Mouse (Mus musculus): Measurements from ENCODE around the gene Hdac4. TPM values are rescaled to one million over a fixed set of nuclear protein-coding genes. Genes with fewer than 3 reads are reported as not detected.

The Hdac4 gene
- polyA plus RNA-seq, 1 experiment from 2014 or later, result 21.2 TPM

GRCm38 (mm10) chr1:92215131-92215638 is 19.7 kb upstream of the Hdac4 start:
- Histone ChIP-seq H3K27ac (ENCODE audit: low read depth, low read length) (0 out of 2 replicates have a peak overlapping the region, but pooled peaks have one; percentile 17), H3K9ac (ENCODE audit: low read depth, low read length) (no peak overlapping the region), H3K9me3 (ENCODE audit: control insufficient read depth, low read length) (no peaks in the 10 kb centered on the region), H3K4me1 (replicated peaks; ENCODE audit: control insufficient read depth, insufficient read depth, low read length) (peaks cover 8% of the 10 kb centered on the region; the same call in 1 of the 2 replicates), H3K36me3 (ENCODE audit: control insufficient read depth, insufficient read depth, low read length) (no peaks in the 10 kb centered on the region), H3K4me3 (ENCODE audit: low read depth, low read length) (no peak overlapping the region), H3K27me3 (ENCODE audit: control insufficient read depth, insufficient read depth, low read length) (no peaks in the 10 kb centered on the region), H3K4me2 (replicated peaks; ENCODE audit: low read depth, low read length) (no peak overlapping the region)
- 81% methylated on average over 8 of the region's 8 CpGs for WGBS
- no peak for ATAC-seq (ENCODE audit: low FRiP score)
- DNase-seq (ENCODE audit: low spot score), result no peak

DNA sequence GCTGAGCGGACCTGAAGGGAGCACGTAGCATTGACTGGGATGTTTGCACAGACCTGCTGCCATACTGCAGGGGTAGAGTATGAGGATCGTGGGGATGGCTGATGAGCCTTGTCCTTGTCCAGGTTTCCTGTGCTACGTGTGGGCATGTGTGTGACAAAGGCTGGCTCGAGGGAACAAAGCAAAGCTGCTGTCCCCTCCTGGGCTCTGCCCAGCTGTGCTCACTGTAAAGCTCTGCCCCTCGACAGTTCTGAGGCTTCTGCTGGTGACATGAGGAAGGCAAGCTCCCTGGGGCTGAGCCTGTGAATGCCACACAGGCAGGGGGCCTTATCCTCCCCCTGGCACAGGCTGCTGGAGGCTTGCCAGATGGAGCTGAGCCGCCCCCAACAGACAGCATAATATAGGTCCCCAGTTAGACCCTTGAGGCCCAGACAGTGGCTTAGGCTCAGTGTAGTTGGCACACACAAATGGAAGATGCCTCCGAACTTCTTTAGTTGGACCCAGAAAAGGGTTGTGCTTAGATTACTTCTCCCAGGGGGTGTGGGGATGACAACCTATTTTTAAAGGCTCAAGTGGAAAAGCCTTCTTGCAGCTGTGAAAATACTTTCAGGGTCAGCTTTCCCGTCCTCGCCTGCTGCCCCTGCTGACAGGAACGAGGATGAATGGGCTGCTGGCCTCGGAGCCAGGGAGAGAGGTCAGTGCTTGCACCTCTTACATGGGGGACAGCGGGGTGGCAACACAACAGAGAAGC is 16.7 kb upstream of the Hdac4 start:
- ATAC-seq (ENCODE audit: low FRiP score) (peak; percentile 56; the same call in 1 of the 2 replicates), DNase-seq (ENCODE audit: low spot score) (peak; percentile 34)
- Histone ChIP-seq H3K36me3 (ENCODE audit: control insufficient read depth, insufficient read depth, low read length) (no peaks in the 10 kb centered on the region), H3K9me3 (ENCODE audit: control insufficient read depth, low read length) (no peaks in the 10 kb centered on the region), H3K27ac (ENCODE audit: low read depth, low read length) (0 out of 2 replicates have a peak overlapping the region, but pooled peaks have one; percentile 1), H3K27me3 (ENCODE audit: control insufficient read depth, insufficient read depth, low read length) (no peaks in the 10 kb centered on the region), H3K4me3 (ENCODE audit: low read depth, low read length) (no peak overlapping the region), H3K4me1 (replicated peaks; ENCODE audit: control insufficient read depth, insufficient read depth, low read length) (peaks cover 8% of the 10 kb centered on the region; the same call in 1 of the 2 replicates), H3K4me2 (replicated peaks; ENCODE audit: low read depth, low read length) (no peak overlapping the region), H3K9ac (ENCODE audit: low read depth, low read length) (no peak overlapping the region)
- WGBS, result 19% methylated on average over 13 of the region's 13 CpGs

GRCm38 (mm10) chr1:92202639-92203352 is 7.3 kb upstream of the Hdac4 start:
- Histone ChIP-seq H3K9ac (ENCODE audit: low read depth, low read length) (no peak overlapping the region), H3K27ac (ENCODE audit: low read depth, low read length) (no peak overlapping the region), H3K27me3 (ENCODE audit: control insufficient read depth, insufficient read depth, low read length) (no peaks in the 10 kb centered on the region), H3K4me2 (replicated peaks; ENCODE audit: low read depth, low read length) (no peak overlapping the region), H3K9me3 (ENCODE audit: control insufficient read depth, low read length) (no peaks in the 10 kb centered on the region), H3K36me3 (ENCODE audit: control insufficient read depth, insufficient read depth, low read length) (no peaks in the 10 kb centered on the region), H3K4me3 (ENCODE audit: low read depth, low read length) (no peak overlapping the region), H3K4me1 (replicated peaks; ENCODE audit: control insufficient read depth, insufficient read depth, low read length) (no peaks in the 10 kb centered on the region)
- DNase-seq (ENCODE audit: low spot score) (no peak), ATAC-seq (ENCODE audit: low FRiP score) (no peak)
- 76% methylated on average over 17 of the region's 17 CpGs for WGBS

DNA sequence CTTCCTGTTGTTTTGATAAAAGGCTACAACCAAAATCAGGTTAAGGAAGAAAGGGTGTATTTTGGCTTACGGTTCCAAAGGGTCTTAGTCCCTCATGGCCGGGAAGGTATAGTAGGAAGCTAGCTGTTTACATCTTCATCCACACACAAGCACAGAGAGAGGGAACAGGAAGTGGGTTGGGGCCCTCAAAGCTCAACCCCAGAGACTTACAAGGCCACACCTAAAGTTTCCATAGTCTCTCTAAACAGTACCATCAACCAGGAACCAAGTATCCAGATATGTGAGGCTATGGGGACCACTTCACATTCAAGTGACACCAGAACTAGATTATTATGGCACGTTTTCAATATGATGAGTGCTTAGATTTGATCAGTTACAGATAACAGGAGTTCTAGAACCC is 5.0 kb downstream of the Hdac4 start:
- Histone ChIP-seq H3K9me3 (ENCODE audit: control insufficient read depth, low read length) (no peaks in the 10 kb centered on the region), H3K9ac (ENCODE audit: low read depth, low read length) (no peak overlapping the region), H3K4me3 (ENCODE audit: low read depth, low read length) (no peak overlapping the region), H3K36me3 (ENCODE audit: control insufficient read depth, insufficient read depth, low read length) (no peaks in the 10 kb centered on the region), H3K4me2 (replicated peaks; ENCODE audit: low read depth, low read length) (no peak overlapping the region), H3K4me1 (replicated peaks; ENCODE audit: control insufficient read depth, insufficient read depth, low read length) (no peaks in the 10 kb centered on the region), H3K27ac (ENCODE audit: low read depth, low read length) (no peak overlapping the region), H3K27me3 (ENCODE audit: control insufficient read depth, insufficient read depth, low read length) (no peaks in the 10 kb centered on the region)
- ATAC-seq (ENCODE audit: low FRiP score), result no peak
- no peak for DNase-seq (ENCODE audit: low spot score)
- WGBS, result 86% methylated on average over 3 of the region's 3 CpGs

GRCm38 (mm10) chr1:92187137-92187536 is 8.4 kb downstream of the Hdac4 start:
- Histone ChIP-seq H3K4me2 (replicated peaks; ENCODE audit: low read depth, low read length) (no peak overlapping the region), H3K4me1 (replicated peaks; ENCODE audit: control insufficient read depth, insufficient read depth, low read length) (no peaks in the 10 kb centered on the region), H3K27me3 (ENCODE audit: control insufficient read depth, insufficient read depth, low read length) (no peaks in the 10 kb centered on the region), H3K27ac (ENCODE audit: low read depth, low read length) (no peak overlapping the region), H3K9me3 (ENCODE audit: control insufficient read depth, low read length) (no peaks in the 10 kb centered on the region), H3K36me3 (ENCODE audit: control insufficient read depth, insufficient read depth, low read length) (no peaks in the 10 kb centered on the region), H3K4me3 (ENCODE audit: low read depth, low read length) (no peak overlapping the region), H3K9ac (ENCODE audit: low read depth, low read length) (no peak overlapping the region)
- DNase-seq (ENCODE audit: low spot score) (no peak), ATAC-seq (ENCODE audit: low FRiP score) (no peak)
- 90% methylated on average over 3 of the region's 3 CpGs for WGBS

DNA sequence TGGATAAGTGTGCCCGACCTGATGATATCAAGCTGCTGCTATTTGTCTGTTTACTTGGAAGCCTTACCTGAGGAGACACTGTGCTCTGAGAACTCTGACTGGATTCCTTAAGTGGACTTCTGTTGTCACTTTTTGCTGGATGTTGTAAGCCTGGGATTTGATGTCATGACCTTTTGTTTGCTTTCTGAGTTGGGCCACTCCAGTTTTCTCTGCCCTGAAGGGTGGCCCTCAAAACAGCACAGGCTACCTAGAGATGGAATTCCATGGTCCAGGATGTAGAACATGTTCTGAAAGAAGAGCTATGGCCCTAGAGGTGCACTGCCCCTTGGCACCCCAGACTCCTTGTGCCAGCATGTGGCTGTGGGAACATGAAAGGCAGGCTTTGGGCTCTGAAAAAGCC is 10.9 kb downstream of the Hdac4 start:
- Histone ChIP-seq H3K27ac (ENCODE audit: low read depth, low read length) (no peak overlapping the region), H3K4me3 (ENCODE audit: low read depth, low read length) (no peak overlapping the region), H3K27me3 (ENCODE audit: control insufficient read depth, insufficient read depth, low read length) (no peaks in the 10 kb centered on the region), H3K9ac (ENCODE audit: low read depth, low read length) (no peak overlapping the region), H3K36me3 (ENCODE audit: control insufficient read depth, insufficient read depth, low read length) (no peaks in the 10 kb centered on the region), H3K9me3 (ENCODE audit: control insufficient read depth, low read length) (no peaks in the 10 kb centered on the region), H3K4me2 (replicated peaks; ENCODE audit: low read depth, low read length) (no peak overlapping the region), H3K4me1 (replicated peaks; ENCODE audit: control insufficient read depth, insufficient read depth, low read length) (no peaks in the 10 kb centered on the region)
- ATAC-seq (ENCODE audit: low FRiP score) (no peak), DNase-seq (ENCODE audit: low spot score) (no peak)
- WGBS, result 81% methylated on average over 1 of the region's 1 CpGs

- Histone ChIP-seq H3K4me2 (replicated peaks; ENCODE audit: low read depth, low read length) (no peak overlapping the region), H3K4me3 (ENCODE audit: low read depth, low read length) (no peak overlapping the region), H3K27me3 (ENCODE audit: control insufficient read depth, insufficient read depth, low read length) (no peaks in the 10 kb centered on the region), H3K9me3 (ENCODE audit: control insufficient read depth, low read length) (no peaks in the 10 kb centered on the region), H3K4me1 (replicated peaks; ENCODE audit: control insufficient read depth, insufficient read depth, low read length) (peaks cover 2% of the 10 kb centered on the region), H3K9ac (ENCODE audit: low read depth, low read length) (no peak overlapping the region), H3K27ac (ENCODE audit: low read depth, low read length) (no peak overlapping the region), H3K36me3 (ENCODE audit: control insufficient read depth, insufficient read depth, low read length) (no peaks in the 10 kb centered on the region)
- 82% methylated on average over 5 of the region's 5 CpGs for WGBS
- ATAC-seq (ENCODE audit: low FRiP score) (no peak), DNase-seq (ENCODE audit: low spot score) (no peak)
Measured at GRCm38 (mm10) chr1:92183101-92183790, 12.3 kb downstream of the Hdac4 start.

GRCm38 (mm10) chr1:92181970-92182369 is 13.5 kb downstream of the Hdac4 start:
- H3K4me2 ChIP-seq (replicated peaks; ENCODE audit: low read depth, low read length), result no peak overlapping the region
- no peak overlapping the region for H3K27ac ChIP-seq (ENCODE audit: low read depth, low read length)
- DNase-seq (ENCODE audit: low spot score) (no peak), ATAC-seq (ENCODE audit: low FRiP score) (no peak)
- H3K9ac ChIP-seq (ENCODE audit: low read depth, low read length), result no peak overlapping the region
- H3K4me3 ChIP-seq (ENCODE audit: low read depth, low read length), result no peak overlapping the region
- H3K27me3 ChIP-seq (ENCODE audit: control insufficient read depth, insufficient read depth, low read length), result no peaks in the 10 kb centered on the region
- H3K4me1 ChIP-seq (replicated peaks; ENCODE audit: control insufficient read depth, insufficient read depth, low read length), result peaks cover 9% of the 10 kb centered on the region
- H3K9me3 ChIP-seq (ENCODE audit: control insufficient read depth, low read length), result no peaks in the 10 kb centered on the region
- no peaks in the 10 kb centered on the region for H3K36me3 ChIP-seq (ENCODE audit: control insufficient read depth, insufficient read depth, low read length)
- WGBS, result 78% methylated on average over 2 of the region's 2 CpGs

Measured in hindbrain, embryonic 11.5 days (tissue).